Mouse (Mus musculus) gastrocnemius, adult 2 months (tissue): ENCODE measurements around the gene Mtmr6. TPM values are rescaled to one million over a fixed set of nuclear protein-coding genes. Genes with fewer than 3 reads are reported as not detected.

Source experiments
- DNase-seq: peaks from one replicate; pipeline ENCODE4 v3.0.0; 2022
- H3K27ac ChIP-seq: fragments of 200-600 bp; 2 replicates; pipeline ENCODE4 v1.8.1; 2022; ENCODE audit warnings: mild to moderate bottlenecking
- H3K4me3 ChIP-seq: fragments of 200-600 bp; 2 replicates; pipeline ENCODE4 v1.8.1; 2022; ENCODE audit warnings: mild to moderate bottlenecking, moderate library complexity
- CTCF ChIP-seq: fragments of 200-600 bp; IDR thresholded peaks from 2 replicates; pipeline ENCODE4 v1.8.1; 2022; ENCODE audit warnings: antibody characterized with exemption, mild to moderate bottlenecking, moderate library complexity
- intact Hi-C: fragments of 180-260 bp; cut with DNase I; formaldehyde crosslinking; loops from one replicate; pipeline ENCODE4 v1.15.1; 2025
- total RNA-seq, 2 experiments: library from RNA; stranded (reverse); gene quantifications; 2 replicates each; pipeline ENCODE4 v1.2.3; 2021

The Mtmr6 gene
- total RNA-seq, 2 experiments from 2014 or later, result 43.7 to 46.3 TPM

GRCm38 (mm10) chr14:60256356-60256755 lies 8.7 kb upstream of the Mtmr6 start:
- TF ChIP-seq CTCF, result no peak
- H3K27ac ChIP-seq, result no peak overlapping the region
- peak; percentile 20 for DNase-seq
- intact Hi-C loops, result no loop called here
- no peak overlapping the region for H3K4me3 ChIP-seq

- H3K4me3 ChIP-seq, result no peak overlapping the region
- H3K27ac ChIP-seq, result no peak overlapping the region
- no peak for DNase-seq
- no peak for TF ChIP-seq CTCF
- intact Hi-C loops, result no loop called here
Measured at GRCm38 (mm10) chr14:60257101-60257500, 7.9 kb upstream of the Mtmr6 start.

GRCm38 (mm10) chr14:60257851-60258250 lies 7.2 kb upstream of the Mtmr6 start:
- Histone ChIP-seq H3K4me3 (no peak overlapping the region), H3K27ac (no peak overlapping the region)
- intact Hi-C loops, result no loop called here
- TF ChIP-seq CTCF, result no peak
- no peak for DNase-seq

GRCm38 (mm10) chr14:60262316-60262715 lies 2.7 kb upstream of the Mtmr6 start:
- no peak for DNase-seq
- H3K27ac ChIP-seq, result no peak overlapping the region
- no peak overlapping the region for H3K4me3 ChIP-seq
- TF ChIP-seq CTCF, result no peak
- intact Hi-C loops, result no loop called here

GRCm38 (mm10) chr14:60269333-60269732 lies 4.3 kb downstream of the Mtmr6 start:
- DNase-seq, result peak; percentile 25
- TF ChIP-seq CTCF, result no peak
- no peak overlapping the region for H3K4me3 ChIP-seq
- intact Hi-C loops, result loop anchor here (5.0 kb wide), 1 partner anchor 667 kb away; no protein-coding TSS in a partner anchor
- no peak overlapping the region for H3K27ac ChIP-seq

GRCm38 (mm10) chr14:60273346-60273745 lies 8.3 kb downstream of the Mtmr6 start:
- intact Hi-C loops, result no loop called here
- DNase-seq, result no peak
- no peak for TF ChIP-seq CTCF
- H3K27ac ChIP-seq, result no peak overlapping the region
- H3K4me3 ChIP-seq, result no peak overlapping the region

- intact Hi-C loops, result no loop called here
- Histone ChIP-seq H3K27ac (no peak overlapping the region), H3K4me3 (no peak overlapping the region)
- no peak for TF ChIP-seq CTCF
- DNase-seq, result no peak
Measured at GRCm38 (mm10) chr14:60275301-60276276, 10.6 kb downstream of the Mtmr6 start.

GRCm38 (mm10) chr14:60286194-60286863 lies 21.3 kb downstream of the Mtmr6 start:
- no peak overlapping the region for H3K27ac ChIP-seq
- no peak for DNase-seq
- intact Hi-C loops, result loop anchor here (10.0 kb wide), 1 partner anchor 62 kb away; no protein-coding TSS in a partner anchor
- H3K4me3 ChIP-seq, result no peak overlapping the region
- TF ChIP-seq CTCF, result no peak

GRCm38 (mm10) chr14:60290363-60290762 lies 25.3 kb downstream of the Mtmr6 start:
- TF ChIP-seq CTCF, result no peak
- no peak for DNase-seq
- no peak overlapping the region for H3K27ac ChIP-seq
- intact Hi-C loops, result no loop called here
- H3K4me3 ChIP-seq, result no peak overlapping the region

GRCm38 (mm10) chr14:60295531-60295930 lies 30.5 kb downstream of the Mtmr6 start:
- TF ChIP-seq CTCF, result no peak
- no peak for DNase-seq
- intact Hi-C loops, result no loop called here
- no peak overlapping the region for H3K27ac ChIP-seq
- no peak overlapping the region for H3K4me3 ChIP-seq

- DNase-seq, result no peak
- Histone ChIP-seq H3K27ac (no peak overlapping the region), H3K4me3 (no peak overlapping the region)
- no peak for TF ChIP-seq CTCF
- intact Hi-C loops, result no loop called here
Measured at GRCm38 (mm10) chr14:60300224-60300991, 35.4 kb downstream of the Mtmr6 start.

GRCm38 (mm10) chr14:60301024-60301423 lies 36.0 kb downstream of the Mtmr6 start:
- TF ChIP-seq CTCF, result no peak
- no peak for DNase-seq
- H3K4me3 ChIP-seq, result no peak overlapping the region
- H3K27ac ChIP-seq, result no peak overlapping the region
- intact Hi-C loops, result no loop called here
